Mouse (Mus musculus): ENCODE data around the gene Izumo3. TPM values are rescaled to one million over a fixed set of nuclear protein-coding genes. Genes with fewer than 3 reads are reported as not detected.
"Not testable (repeated sequence)": the region's sequence is repeated elsewhere in the genome, so short reads cannot be mapped to it uniquely, and the experiment has no call there.

Izumo3 gene
- polyA plus RNA-seq (2017; shearing (Covaris generic)), result not detected

GRCm38 (mm10) chr4:92147134-92147533 lies at the start of gene Izumo3:
Izumo3 (minus strand) TSS chr4:92147234.
- no peak for ATAC-seq

- ATAC-seq, result not testable (repeated sequence)
Measured at GRCm38 (mm10) chr4:92191649-92192048, 44.6 kb upstream of the Izumo3 start, which contains the start of gene Gm12666. Gm12666 (minus strand) TSS chr4:92191749.

- ATAC-seq, result no peak
Measured at GRCm38 (mm10) chr4:92152646-92153045, 5.6 kb upstream of the Izumo3 start.

GRCm38 (mm10) chr4:92111390-92111988 lies 35.5 kb downstream of the Izumo3 start:
- no peak for ATAC-seq

- no peak for ATAC-seq
Measured at GRCm38 (mm10) chr4:92097386-92097785, 49.6 kb downstream of the Izumo3 start.

GRCm38 (mm10) chr4:92095951-92096350 lies 51.1 kb downstream of the Izumo3 start:
- ATAC-seq, result no peak

Other genes with a start within 250 kb of the Izumo3 start
- under 1 TPM in 1 of 3 experiments, not detected in 2; 0.59 TPM for gene Gm12666, start 44.5 kb upstream of the Izumo3 start, polyA plus RNA-seq (2017; shearing (Covaris generic))

All from inflammation-experienced regulatory T-cells, adult 6 months (primary cell).